Mouse (Mus musculus) B cell, adult 2 months (primary cell): ENCODE results near the gene Alkbh1.

Experiments
- DNase-seq, 2 experiments: peaks; one replicate each; pipeline ENCODE4 v3.0.0; 2022

The Alkbh1 gene

DNA sequence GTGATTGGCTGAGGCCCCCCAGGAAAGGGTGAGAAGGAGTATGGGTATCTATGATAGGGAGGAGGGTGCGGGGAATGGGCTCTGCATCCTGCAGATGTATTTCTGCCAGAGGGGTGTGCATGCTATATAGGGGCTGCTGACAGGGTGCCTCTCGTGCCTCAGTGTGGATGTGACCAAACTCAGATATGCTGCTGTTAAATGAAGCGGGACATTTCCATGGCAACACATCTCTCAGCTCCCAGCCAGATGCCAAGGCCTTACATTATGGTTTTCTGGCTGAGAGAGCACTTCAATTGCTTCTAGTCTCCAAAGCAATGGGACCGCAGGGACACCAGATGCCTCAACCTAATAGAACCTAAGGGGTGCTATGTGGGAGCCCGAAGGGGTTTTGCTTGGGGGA lies 24.9 kb downstream of the Alkbh1 start:
- DNase-seq = no peak

DNA sequence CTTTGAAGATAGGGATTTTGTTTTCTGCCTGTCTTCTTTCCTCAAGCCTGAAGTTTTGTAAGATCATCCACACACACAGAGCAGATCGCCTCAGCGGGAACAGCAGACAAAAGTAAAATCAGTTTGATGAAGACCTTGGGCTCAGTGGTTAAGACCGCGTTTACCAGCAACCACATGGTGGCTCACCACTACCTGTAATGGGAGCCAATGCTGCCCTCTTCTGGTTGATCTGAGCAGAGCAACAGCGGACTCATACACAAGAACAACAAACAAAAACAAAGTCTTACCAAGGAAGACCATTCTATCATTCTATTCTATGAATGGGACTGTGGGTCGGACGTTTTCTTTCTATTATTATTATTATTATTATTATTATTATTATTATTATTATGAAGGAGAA lies 27.1 kb downstream of the Alkbh1 start:
- peak; percentile 58 to 59 for DNase-seq

DNA sequence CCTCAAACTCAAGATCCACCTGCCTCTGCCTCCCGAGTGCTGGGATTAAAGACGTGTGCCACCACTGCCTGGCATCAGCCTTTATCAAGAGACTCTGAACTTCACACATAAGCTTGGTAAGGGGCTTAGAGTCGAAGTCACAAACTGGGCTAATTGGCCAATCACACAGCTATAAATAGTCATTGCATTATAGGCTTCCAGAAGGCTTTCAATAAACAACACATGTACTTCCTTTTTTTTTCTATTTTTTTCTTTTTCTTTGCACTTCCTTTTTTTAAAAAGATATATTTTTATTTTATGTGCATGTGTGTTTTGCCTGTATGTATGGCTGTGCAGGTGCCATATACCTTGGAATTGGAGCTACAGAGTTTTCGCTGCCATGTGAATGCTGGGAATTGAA lies 28.5 kb downstream of the Alkbh1 start:
- no peak for DNase-seq

DNA sequence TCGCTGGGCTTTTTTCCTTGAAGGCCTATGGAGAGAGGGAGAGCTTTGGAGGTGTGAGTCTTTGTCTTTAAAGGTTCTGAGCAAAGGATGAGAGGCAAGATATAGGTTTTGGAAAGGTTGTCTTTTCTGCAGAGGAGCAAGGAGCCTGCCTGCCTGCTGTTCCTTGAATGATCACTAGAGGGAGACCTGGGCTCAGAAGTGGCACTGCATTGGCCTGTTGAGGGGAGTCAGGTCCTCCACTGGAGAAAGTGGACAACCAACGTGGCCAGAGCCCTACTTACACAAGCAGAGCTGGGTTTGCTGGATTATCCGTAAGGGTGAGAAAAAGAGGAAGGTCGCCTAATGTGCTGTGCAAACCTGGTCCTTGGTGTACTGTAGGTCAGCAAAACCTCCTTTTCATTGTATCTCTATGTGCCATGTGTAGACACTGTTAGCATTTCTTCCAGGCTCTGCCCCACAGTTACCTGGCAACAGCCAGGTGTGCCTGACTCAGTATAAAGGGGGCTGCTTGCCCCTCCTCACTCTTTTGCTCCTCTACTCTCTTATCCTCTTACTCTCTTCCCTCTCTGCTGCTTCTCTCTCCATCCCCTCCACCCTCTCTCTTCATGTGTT lies 30.5 kb downstream of the Alkbh1 start:
- DNase-seq = peak; percentile 74 to 77

DNA sequence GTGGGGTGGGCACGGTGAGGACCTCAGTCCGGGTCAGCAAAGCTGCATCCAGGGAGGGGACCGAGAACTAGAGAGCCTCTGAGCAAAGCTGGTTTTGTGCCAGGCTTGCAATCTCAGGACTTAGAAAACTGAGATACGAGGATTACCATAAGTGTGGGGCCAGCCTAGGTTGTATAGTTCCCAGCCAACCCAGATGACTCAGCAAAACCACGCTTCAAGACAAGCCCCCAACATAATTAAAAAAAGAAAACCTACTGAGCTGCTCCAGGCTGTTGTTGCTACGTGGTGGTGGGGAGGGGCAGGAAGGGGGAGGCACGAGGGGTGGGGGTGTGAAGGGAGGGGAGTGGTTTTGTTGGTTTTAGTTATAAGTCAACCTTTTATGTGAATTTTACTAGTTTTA lies 32.8 kb downstream of the Alkbh1 start:
- no peak for DNase-seq

DNA sequence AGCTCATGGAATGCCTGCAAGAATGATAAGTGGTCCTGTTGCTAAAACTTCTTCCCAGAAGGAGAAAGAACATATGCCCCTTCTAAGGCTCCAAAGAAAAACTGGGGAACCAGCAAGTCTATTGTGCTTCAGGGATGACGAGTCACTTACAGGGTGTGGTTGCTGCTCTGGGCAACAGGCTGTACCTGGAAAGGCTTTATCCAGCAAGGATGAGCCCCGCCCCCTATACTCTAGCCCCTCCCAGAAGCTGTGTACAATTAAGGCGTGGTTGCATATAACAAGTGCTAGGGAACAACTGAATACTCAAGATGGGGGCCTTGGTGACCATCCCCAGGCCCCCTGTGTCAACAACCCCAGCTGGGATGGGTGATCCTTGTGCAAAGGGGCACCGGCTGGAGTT lies 34.7 kb downstream of the Alkbh1 start:
- DNase-seq = no peak

DNA sequence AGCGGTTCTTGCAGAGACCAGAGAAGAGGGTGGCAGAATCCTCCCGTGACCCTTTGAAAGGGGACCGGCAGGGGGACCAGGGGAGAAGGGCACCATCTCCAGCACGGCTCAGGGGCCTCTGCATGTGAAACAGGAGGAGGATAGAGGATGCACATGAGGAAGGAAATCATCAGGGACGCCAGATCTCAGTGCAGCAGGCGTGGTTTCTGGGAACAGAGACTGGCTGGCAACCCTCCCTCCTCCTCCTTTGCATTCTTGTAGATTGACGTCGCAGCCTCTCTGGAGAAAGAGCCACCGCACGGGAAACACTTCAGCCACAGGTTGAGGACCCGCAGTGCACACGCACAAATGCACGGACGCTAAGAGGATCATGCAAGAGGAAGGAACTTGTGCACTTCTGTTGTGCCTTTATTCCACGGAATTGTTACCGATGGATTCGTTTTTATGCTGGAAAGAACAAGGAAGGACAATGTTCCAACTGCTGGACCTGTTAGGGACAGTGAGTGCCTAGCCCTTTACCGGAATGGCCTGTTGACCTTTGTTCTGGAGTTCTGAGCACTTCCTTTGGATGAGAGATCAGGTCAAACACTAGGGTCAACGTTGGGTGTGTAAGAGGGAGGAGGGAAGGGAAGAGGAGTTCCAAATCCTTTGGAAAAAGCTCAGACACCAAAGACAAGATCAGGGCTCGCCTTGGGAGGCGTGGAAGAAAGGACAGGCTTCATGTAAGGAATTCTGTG lies 35.8 kb downstream of the Alkbh1 start:
- DNase-seq = no peak

DNA sequence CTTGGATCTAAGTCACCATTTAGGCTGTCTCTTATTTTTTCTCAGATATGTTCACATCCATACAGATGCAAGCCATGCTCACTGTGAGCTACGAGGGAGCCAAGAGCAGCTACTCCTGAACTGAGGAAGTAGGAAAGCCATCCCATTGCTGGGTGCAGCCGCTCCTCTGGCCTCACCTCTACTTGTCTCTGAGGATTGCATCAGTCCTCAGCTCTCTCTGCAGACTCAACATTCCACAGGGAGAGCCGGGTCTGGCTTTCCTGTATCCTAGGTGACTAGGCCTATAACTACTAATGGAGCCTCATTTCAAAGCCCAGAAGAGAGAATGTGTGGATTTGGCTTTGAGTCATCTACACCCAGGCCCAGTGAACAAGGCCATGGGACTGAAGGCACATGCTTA lies 38.1 kb downstream of the Alkbh1 start:
- no peak for DNase-seq

DNA sequence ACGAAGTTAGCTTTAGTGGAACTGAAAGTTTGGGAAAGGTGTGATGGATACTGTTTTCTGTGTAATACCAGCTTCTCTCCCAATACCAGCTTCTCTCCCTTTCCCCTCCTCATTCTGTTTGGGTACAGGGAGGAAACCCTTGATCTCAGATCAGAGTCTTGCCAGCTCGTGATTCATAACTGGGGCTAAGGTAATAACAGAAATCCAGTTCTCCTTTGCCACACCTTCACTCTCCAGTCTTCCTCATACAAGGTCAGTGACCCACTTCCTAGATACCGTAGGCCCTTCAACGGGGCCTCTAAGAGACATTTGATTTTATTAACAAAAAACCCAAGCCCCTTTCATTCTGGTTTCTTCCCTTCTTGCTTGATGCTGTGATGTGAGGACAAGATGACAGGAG lies 38.7 kb downstream of the Alkbh1 start:
- no peak for DNase-seq

DNA sequence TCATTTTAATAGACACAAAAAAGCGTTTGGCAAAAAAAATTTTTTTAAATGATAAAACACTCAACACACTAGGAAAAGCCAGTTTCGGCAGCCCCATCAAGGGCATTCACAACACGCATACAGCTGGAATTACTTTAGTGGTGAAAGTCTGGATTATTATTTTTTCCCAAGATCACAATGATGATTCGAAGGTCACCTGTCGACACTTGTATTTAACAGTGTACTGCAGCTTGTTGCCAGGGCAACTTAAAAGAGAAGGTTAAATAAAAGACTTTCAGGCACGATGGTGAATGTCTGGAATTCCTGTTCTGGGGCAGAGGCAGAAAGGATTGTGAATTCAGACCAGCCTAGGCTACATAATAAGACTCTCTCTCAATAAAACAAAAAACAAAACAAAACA lies 41.9 kb downstream of the Alkbh1 start:
- no peak for DNase-seq

DNA sequence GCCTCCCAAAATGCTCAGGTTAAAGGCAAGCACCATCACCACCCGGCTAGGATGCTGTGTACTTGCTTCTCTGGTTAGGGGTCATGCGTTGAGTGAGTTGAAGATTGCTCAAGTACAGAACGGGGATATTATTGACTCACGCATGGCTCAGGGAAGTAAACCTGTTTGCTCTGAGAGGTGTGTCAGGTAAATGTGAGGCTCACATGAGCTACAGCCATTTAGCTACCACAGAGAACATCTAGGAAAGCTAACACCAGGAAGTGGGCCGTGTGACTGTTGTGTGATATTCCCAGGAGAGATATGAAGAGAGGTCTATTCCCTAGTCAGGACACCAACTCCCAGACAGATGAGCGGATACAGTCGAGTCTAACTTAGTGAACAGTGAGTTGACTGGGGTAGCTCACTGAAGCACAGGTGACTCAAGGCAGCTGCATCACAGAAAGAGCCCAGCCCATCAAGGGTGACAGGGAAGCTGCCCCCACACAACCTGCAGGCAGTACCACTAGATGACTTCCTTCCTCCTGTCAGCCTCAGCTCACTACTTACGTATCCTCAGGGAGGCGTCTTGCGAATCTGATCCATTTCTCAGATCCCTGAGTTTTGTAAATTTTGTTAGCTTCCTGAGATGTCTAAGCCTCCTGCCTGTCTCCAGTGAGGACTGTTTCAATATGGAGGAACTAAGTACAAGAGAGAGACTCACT lies 44.5 kb downstream of the Alkbh1 start:
- no peak for DNase-seq

DNA sequence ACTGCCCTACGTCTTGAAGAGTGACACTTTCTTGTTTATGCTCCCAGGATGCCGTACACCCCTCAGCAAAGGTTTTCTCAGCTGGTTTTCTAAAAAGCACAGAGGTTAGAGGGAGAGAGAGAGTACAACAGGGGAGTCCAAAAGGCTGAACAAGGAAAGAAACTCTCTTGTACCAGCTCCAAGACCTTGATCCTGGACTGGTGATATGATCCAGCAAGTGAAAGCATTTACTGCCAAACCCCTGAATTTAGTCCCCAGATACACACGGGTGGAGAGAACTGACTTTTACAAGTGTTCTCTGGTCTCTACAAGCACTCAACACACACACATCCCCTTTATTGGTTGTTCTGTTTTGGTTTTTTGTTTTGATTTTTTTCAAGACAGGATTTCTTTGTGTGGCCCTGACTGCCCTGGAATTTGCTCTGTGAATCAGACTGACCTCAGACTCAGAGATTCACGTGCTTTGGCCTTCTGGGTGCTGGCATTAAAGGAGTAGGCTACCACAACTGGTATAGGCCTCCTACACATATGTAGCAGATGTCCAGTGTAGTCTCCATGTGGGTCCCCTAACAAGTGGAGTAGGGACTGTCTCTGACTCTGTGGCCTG lies 45.9 kb downstream of the Alkbh1 start:
- no peak for DNase-seq

DNA sequence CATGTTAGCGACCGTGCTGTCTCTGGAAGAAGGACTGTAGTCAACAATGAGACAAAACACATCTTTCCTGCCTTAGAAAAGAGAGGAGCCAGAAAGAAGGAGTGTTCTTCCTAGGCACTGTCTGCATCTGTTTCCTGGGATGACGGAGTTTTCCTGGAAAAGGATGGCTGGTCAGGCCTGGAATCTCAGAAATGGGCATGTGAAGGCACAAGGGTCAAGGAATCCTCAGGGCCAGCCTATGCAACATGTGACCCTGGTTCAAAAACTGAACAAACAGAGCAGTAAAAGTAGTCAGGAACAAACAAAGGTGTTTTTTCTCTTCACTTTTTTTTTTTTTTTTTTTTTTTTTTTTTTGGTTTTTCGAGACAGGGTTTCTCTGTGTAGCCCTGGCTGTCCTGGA lies 46.7 kb downstream of the Alkbh1 start:
- DNase-seq = no peak

DNA sequence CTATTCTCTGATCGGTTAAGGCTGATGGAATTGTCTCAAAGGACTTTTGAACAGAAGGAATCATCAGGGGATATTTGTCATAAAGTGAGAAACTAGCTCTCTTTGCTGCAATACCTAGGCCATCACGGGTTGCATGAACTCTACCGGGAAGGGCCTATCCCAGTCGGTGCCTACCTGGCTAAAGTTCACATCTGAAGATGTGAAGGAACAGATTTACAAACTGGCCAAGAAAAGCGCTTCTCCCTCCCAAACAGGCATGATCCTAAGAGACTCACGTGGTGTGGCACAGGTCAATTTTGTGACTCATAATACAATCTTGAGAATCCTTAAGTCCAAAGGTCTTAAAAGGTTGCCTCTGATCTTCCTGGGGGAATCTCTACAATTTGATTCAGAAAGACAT lies 49.5 kb downstream of the Alkbh1 start:
- no peak for DNase-seq

DNA sequence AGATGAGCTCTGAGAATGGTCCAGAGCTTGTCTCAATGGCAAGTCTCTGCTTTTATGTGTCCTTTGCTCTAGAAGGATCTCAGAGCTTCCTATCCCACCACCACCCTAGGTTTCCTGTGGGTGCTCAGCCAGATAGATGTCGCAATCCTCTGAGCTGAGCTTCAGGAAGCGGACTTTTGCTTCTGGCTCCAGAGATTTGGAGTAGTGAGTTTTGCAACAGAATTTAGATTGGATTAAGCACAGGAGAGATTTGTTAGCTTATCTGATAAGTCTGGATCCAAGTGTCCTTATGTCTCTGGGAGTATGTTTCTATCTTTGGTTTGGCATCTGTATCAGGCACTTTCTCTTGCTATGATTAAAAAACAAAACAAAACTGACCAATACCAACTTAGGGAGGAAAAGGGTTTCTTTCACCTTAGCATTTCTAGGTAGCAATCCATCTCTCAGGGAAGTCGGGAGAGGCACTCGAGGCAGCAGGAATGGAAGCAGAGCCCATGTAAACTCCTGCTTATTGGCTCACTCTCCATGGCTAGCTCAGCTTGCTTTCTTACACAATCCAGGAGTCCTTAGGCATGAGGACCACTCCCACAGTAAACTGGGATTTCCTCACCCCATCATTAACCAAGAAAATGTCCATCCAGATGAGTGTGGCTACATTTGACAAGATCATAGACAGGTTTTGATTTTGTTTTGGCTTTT lies 50.2 kb downstream of the Alkbh1 start:
- DNase-seq = no peak

DNA sequence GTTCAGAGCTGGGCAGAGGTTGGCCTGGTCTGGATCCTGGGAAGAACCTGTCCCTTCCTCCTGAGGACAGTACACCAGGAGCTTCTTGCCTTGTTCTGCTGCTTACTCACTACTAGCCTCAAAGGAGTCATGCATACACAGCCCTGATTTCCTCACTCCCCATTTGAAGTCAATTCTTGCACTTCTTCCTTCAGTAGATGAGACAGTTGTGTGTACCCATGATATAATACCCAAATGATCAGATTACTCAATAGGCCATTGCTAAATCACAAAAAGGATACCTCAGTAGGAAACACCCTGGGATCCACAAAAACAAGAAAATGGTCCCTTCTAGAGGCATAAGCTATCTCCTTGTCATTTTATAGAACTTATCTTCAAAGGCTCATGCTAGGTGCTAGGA lies 52.5 kb downstream of the Alkbh1 start:
- no peak for DNase-seq

DNA sequence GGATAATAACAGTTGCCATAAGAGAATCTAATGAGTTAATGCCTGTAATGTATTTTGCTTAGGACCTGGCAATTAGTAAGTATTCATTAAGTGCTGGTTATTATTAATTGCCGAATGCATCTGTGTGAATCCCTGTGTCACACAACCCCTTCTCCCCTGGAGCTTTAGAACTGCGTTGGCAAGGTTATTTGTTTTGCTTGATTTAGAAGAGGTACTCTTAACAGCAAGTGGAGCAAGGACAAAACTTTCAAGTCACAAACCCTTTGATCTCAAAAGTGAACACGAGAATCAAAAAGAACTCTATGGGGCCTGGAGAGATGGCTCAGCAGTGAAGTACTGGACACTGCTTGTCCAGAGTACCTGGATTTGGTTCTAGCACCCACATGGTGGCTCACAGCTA lies 54.6 kb downstream of the Alkbh1 start:
- DNase-seq = no peak

DNA sequence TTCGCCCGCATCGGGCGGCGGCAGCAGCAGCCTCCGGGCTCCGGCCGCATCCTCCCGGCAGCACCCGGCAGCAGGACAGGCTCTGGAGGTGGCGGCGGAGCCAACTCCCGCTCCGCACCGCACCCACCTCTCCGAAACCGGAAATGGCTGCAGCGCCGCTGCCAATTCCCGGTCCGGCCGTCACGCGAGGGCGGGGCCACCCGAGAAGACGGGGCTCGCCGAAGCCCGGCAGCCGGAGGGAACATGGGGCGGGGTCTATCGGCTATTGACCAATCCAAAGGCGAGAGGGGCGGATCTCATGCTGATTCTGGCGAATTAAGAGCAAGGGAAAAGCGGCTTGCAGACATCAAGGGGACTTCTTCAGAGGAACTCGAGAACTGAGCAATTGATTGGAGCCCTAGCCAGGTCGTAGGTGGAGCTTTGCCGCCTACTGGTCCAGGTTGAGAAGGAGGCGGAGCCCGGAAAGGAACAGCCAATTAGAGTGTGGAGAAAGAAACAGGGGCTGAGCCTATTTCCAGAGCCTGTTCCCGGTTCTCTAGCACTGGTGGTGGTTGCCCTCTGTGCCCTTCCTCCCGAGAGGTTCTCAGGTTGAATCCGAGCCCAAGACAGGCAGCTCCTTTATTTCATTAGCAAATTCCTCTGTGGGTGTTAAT lies 55.6 kb downstream of the Alkbh1 start, which contains the start of gene Sptlc2:
Gene Sptlc2 (minus strand): TSS at position 234 of the 653 bp plus-strand sequence.
- DNase-seq = peak; percentile 97 to 98

DNA sequence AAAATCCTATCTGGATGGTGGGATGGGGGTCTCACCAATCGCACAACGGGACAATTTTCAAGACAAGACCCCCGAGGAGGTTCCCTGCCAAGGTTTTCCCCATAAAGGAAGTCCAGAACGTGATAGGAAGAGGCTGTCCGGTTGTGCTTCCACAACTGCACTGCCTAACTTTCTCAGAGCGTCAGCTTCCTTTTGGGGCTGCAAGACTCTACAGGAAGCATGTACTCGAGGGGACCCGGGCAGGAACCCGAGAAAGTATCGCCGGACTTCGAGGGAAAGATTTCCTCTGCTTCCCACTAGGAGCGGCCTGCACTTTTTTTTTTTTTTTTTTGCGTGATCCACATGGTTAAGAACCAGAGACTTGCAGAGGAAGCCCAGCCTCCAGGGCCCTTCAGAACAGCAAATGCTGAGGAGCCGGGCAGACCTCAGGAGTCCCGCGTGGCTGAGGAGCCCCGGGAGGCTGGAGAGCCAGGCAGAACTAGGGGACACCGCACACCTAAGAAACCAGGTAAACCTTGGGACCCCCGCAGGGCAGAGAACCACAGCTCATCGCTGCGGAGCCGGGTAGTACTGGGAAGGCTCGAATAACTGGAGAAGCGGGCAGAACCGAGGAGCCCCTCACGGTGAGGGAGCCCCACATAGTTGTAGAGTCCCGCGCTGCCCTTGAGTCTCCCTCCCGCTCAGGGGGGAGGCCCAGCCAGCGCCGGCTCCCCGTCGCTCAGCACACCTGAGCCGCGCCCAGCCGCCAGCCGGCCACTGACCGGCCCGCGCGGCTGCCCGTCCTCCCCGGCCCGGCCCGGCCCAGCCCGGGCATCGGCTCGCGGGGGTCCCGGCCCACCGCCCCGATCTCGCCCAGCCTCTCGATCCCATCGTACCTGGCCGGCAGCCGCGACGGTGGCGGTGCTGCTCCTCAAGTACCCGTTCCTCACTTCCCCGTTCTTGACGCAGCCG lies 56.4 kb downstream of the Alkbh1 start:
- peak in 1 of 2 experiments; percentile 29 for DNase-seq

DNA sequence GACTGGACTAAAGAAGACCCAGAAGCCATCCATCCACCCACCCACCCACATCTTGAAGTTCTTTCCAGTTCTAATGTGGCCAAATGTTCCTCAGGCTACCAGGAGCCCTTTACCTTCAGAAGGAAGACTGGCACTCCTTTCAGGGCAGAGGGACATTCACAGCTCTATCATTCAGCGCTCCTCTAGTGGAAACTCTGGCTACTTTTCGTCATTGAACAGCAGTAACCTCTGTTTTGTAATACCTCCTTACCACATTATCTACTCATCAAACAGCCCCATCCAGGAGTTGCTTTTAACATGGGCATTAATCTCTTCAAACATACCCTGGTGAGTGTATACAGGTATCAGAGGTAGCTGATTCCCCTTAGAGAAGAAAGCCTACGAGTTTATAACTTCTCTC lies 58.8 kb downstream of the Alkbh1 start:
- no peak for DNase-seq

DNA sequence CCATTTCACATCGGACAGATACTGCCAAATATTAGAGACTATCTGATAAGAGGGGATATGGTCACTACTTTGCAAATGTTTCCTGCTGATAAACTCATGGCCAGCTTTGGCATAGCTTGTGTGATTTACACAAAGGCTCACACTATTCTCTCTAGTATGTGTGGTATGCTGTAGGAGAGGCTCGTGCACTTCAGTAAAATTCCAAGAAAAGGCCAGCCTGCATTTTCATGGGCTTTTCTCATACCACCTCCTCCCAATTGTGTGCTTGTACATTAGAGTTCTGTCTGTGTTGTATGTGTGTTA lies 62.5 kb downstream of the Alkbh1 start:
- DNase-seq = no peak
